Mouse (Mus musculus) cortical plate, adult 2 months (tissue): ENCODE results near the gene Plxnc1. TPM values are rescaled to one million over a fixed set of nuclear protein-coding genes. Genes with fewer than 3 reads are reported as not detected.

Experiments
- H3K27ac ChIP-seq: fragments of 200-500 bp; 2 replicates; pipeline ENCODE4 v1.5.1; 2012; ENCODE audit warnings: low read length, control low read depth, inconsistent platforms; ENCODE audit not compliant: insufficient read depth
- H3K4me1 ChIP-seq: fragments of 200-500 bp; 2 replicates; pipeline ENCODE4 v1.6.1; 2011; ENCODE audit warnings: low read length; ENCODE audit not compliant: control insufficient read depth, insufficient read depth
- H3K4me3 ChIP-seq: fragments of 200-500 bp; 2 replicates; pipeline ENCODE4 v1.5.1; 2011; ENCODE audit warnings: mild to moderate bottlenecking, low read length, control low read depth; ENCODE audit not compliant: insufficient read depth
- CTCF ChIP-seq: fragments of 200-500 bp; IDR thresholded peaks from 2 replicates; pipeline ENCODE4 v1.5.1; 2011; ENCODE audit warnings: mild to moderate bottlenecking, control low read depth, low read length; ENCODE audit not compliant: insufficient read depth; ENCODE audit errors: extremely low read depth
- POLR2A ChIP-seq: fragments of 200-500 bp; IDR thresholded peaks from 2 replicates; pipeline ENCODE4 v1.6.1; 2011; ENCODE audit warnings: mild to moderate bottlenecking, low read length, control low read depth; ENCODE audit not compliant: insufficient read depth; ENCODE audit errors: extremely low read depth
- polyA plus RNA-seq: library from polyadenylated mRNA; depleted of rRNA; stranded (reverse); fragments of >200 nt; gene quantifications from 2 replicates; pipeline ENCODE4 v1.2.3, GENCODE M21; 2012

The Plxnc1 gene
- polyA plus RNA-seq, 1 experiment = 14.0 TPM

GRCm38 (mm10) chr10:94957705-94958104 lies 13.1 kb upstream of the Plxnc1 start:
- Histone ChIP-seq H3K4me1 (peaks cover 1% of the 10 kb centered on the region; the same call in 1 of the 2 replicates), H3K27ac (no peak overlapping the region), H3K4me3 (no peak overlapping the region)
- TF ChIP-seq POLR2A (no peak), CTCF (no peak)

DNA sequence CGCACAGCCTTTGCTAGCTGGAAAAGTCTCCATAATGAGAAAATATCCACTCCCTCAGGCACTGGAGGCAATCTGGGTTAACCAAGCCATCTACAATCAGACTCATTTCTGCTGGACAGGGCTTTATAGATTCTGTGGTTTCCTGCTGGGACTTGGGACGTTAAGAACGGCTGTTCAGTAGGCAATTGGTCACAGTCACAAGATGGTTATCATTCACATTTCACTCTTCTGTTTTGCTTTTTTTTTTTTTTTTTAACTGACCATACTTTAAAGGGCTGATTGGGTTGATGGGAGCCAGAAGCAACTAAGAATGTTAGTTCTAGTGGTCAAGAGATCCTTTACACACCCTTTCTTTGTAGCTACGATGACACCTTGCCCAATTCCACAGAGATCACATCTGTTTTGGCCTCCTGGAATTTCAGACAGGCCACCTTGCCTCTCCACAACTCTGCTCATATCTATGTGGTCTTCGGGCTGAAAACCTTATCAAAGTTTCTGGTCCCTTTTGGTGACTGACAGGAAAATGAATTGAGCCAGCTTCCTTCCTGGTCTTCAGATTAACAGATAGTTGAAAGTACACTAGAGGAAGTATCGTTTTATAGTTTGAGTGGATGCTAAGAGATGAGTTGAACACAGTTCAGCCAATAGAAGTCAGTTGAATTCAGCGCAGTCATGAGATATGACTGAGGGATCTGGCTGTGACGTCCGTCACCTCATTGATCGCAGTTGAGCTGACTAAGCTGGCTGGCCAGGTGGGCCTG lies 3.5 kb upstream of the Plxnc1 start:
- no peak overlapping the region for H3K27ac ChIP-seq
- TF ChIP-seq POLR2A = no peak
- TF ChIP-seq CTCF = no peak

GRCm38 (mm10) chr10:94947386-94947785 lies 2.8 kb upstream of the Plxnc1 start:
- TF ChIP-seq CTCF = peak; percentile 29; the same call in 1 of the 2 replicates
- no peak for TF ChIP-seq POLR2A
- Histone ChIP-seq H3K4me3 (no peak overlapping the region), H3K27ac (no peak overlapping the region), H3K4me1 (no peaks in the 10 kb centered on the region)

More for the DNA sequence above, 3.5 kb upstream of the Plxnc1 start:
- Histone ChIP-seq H3K4me1 (no peaks in the 10 kb centered on the region), H3K4me3 (no peak overlapping the region)

DNA sequence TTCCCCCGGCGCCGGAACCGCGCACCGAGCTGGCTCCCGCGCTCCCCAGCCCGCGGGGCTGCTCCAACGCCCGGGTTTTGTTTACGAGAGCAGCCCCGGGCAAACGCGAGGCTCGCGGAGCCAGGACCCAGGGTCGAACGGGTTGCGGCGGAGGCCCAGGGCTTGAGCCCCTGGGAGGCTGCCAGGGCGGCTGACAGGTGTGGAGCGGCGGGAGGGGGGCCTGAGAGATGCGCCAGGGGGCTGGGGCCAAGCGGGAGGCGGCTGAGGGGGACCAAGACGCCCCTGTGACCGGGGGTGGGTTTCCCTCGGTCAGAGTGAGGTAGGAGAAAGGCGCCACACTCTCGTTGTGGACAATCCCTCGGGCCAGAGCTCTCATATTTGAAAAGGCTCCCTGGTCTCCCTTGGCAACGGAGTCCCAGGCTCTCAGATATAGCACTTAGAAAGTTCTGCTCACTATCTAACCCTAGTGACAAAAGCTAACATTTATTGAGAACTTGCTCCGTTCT lies 624 bp upstream of the Plxnc1 start:
- Histone ChIP-seq H3K4me3 (peak overlapping the region; percentile 95), H3K27ac (peak overlapping the region; percentile 58; the same call in 1 of the 2 replicates), H3K4me1 (peaks cover 2% of the 10 kb centered on the region; the same call in 1 of the 2 replicates)
- TF ChIP-seq POLR2A = no peak
- no peak for TF ChIP-seq CTCF

DNA sequence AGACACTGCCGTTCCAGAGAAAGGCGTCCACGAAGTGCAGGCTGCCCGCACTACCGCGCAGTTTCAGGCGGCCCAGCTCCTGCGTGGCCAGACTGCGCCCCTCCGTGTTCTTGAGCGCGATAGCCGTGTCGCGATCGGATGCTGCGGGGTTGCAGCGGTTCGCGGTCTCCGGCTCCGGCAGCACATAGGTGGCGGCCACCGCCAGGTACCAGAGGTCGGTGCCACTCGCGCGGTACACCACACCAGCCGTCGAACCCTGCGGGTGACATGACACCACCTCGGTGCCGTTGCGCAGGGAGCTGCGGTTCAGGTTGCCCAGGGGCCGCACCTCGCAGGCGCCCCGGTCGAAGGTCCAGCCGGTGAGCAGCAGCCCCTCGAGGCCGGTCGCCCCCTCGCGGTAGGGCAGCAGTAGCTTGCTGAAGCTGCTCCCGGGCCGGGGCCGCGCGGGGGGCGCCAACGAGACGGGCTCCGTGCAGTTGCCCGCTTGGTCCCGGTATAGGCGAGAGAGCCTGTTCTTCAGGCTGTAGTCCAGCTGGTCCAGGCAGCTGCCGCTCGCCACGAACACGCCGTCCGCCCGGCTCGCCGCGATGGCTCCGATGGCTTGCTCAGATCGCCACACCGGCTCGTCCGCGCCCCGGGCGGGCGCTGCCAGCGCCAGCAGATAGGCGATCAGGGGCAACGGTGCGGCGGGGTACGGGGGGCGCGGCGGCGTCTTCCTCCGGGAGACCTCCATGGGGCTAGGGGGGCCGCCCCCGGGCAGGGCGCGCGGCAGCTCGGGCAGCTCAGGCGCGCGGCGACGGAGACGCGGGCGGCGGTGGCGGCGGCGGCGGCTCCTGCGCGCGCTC lies 567 bp downstream of the Plxnc1 start:
- Histone ChIP-seq H3K27ac (peak overlapping the region; percentile 81), H3K4me3 (peak overlapping the region; percentile 95), H3K4me1 (peaks cover 2% of the 10 kb centered on the region; the same call in 1 of the 2 replicates)
- TF ChIP-seq POLR2A = no peak
- TF ChIP-seq CTCF = no peak

DNA sequence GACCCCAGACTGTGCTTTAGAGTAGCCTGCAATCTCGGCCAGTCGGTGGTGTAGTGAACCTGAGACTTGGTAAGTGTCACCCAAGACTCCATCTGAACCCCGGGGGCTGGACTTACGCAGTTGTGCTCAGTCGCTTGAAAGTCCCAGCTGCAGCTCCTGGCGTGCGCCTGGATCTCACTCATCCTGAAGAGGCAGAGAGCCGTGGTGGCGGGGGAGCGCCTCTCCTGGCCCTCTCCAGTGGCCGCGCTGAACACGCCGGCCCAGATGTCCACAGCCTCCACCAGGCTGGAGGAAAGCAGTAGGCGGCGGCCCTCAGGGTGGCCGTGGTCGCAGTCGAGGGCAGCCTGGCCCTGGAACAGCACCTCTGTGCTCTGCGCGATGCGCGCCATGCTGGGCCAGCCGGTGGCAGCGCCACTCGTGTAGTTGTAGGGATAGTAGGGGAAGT lies 1.2 kb downstream of the Plxnc1 start:
- TF ChIP-seq POLR2A (no peak), CTCF (no peak)
- peaks cover 2% of the 10 kb centered on the region; the same call in 1 of the 2 replicates for H3K4me1 ChIP-seq
- H3K27ac ChIP-seq = peak overlapping the region; percentile 66
- H3K4me3 ChIP-seq = peak overlapping the region; percentile 95

GRCm38 (mm10) chr10:94942449-94943041 lies 2.1 kb downstream of the Plxnc1 start:
- Histone ChIP-seq H3K4me1 (peaks cover 2% of the 10 kb centered on the region; the same call in 1 of the 2 replicates), H3K4me3 (peak overlapping the region; percentile 95), H3K27ac (no peak overlapping the region)
- no peak for TF ChIP-seq CTCF
- TF ChIP-seq POLR2A = no peak

GRCm38 (mm10) chr10:94941551-94941950 lies 3.1 kb downstream of the Plxnc1 start:
- Histone ChIP-seq H3K4me1 (peaks cover 2% of the 10 kb centered on the region; the same call in 1 of the 2 replicates), H3K4me3 (peak overlapping the region; percentile 26), H3K27ac (no peak overlapping the region)
- no peak for TF ChIP-seq CTCF
- TF ChIP-seq POLR2A = no peak

DNA sequence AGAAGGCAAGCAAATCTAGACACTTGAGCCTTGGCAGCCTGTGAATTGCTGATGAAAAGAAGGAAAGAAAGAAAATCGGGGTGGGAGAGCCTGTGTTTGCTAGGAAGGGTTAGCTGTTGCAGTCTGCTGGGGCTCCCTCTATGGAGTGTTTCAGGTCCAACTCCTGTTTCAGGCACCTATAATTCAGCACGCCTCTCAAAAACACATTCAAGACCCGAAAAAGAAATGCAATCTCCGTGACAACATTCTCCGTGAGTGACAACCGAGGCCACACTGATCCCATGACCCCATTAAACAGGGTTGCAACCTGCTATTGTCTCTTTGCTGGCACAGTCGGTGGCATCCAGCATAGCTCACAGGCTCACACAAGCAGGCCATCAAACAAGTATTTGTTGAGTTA lies 3.8 kb downstream of the Plxnc1 start:
- TF ChIP-seq CTCF (0 out of 2 replicates have a peak, but pooled peaks have one; percentile 33), POLR2A (no peak)
- H3K27ac ChIP-seq = no peak overlapping the region
- peak overlapping the region; percentile 14; the same call in 1 of the 2 replicates for H3K4me3 ChIP-seq
- H3K4me1 ChIP-seq = peaks cover 2% of the 10 kb centered on the region; the same call in 1 of the 2 replicates
